ENCODE assay signal across 8 mouse cellular contexts in genomic region chr15:99333676-99334065, GRCm38 (mm10). TPM values are rescaled to one million over a fixed set of nuclear protein-coding genes. Genes with fewer than 3 reads are reported as not detected.
DNase-seq lines count a peak whose midpoint lies in the region; ATAC-seq lines count a peak whose summit lies in the region.

No protein-coding gene starts in this region.

- H3K36me3 ChIP-seq in embryonic facial prominence, embryonic 14.5 days (ENCODE audit: control insufficient read depth, insufficient read depth, low read length), result peaks cover 25% of the 10 kb centered on the region
- H3K36me3 ChIP-seq in liver, embryonic 11.5 days (ENCODE audit: control insufficient read depth, insufficient read depth, low read length), result no peaks in the 10 kb centered on the region

- no peak overlapping the region for H3K4me3 ChIP-seq in embryonic facial prominence, embryonic 14.5 days (ENCODE audit: low read depth, low read length)
- no peak overlapping the region for H3K4me3 ChIP-seq in liver, embryonic 11.5 days (ENCODE audit: low read depth, low read length)

- peaks cover 46% of the 10 kb centered on the region for H3K4me1 ChIP-seq in embryonic facial prominence, embryonic 14.5 days (ENCODE audit: control insufficient read depth, insufficient read depth, low read length)
- H3K4me1 ChIP-seq in liver, embryonic 11.5 days (replicated peaks; ENCODE audit: control insufficient read depth, insufficient read depth, low read length), result peaks cover 62% of the 10 kb centered on the region

- 38% methylated on average over 1 of the region's 3 CpGs for WGBS in embryonic facial prominence, embryonic 14.5 days
- 68% methylated on average over 3 of the region's 3 CpGs for WGBS in liver, embryonic 11.5 days

- H3K27me3 ChIP-seq in embryonic facial prominence, embryonic 14.5 days (replicated peaks; ENCODE audit: control insufficient read depth, insufficient read depth, low read length), result no peaks in the 10 kb centered on the region
- H3K27me3 ChIP-seq in liver, embryonic 11.5 days (replicated peaks; ENCODE audit: control insufficient read depth, insufficient read depth, low read length), result no peaks in the 10 kb centered on the region

- H3K9me3 ChIP-seq in embryonic facial prominence, embryonic 14.5 days (ENCODE audit: control insufficient read depth, low read length), result no peaks in the 10 kb centered on the region
- H3K9me3 ChIP-seq in liver, embryonic 11.5 days (ENCODE audit: control insufficient read depth, low read length), result no peaks in the 10 kb centered on the region

- peak overlapping the region; percentile 97 for H3K27ac ChIP-seq in embryonic facial prominence, embryonic 14.5 days (replicated peaks; ENCODE audit: low read depth, low read length)
- H3K27ac ChIP-seq in liver, embryonic 11.5 days (ENCODE audit: low read depth, low read length), result peak overlapping the region; percentile 94

- peak overlapping the region; percentile 41 for H3K9ac ChIP-seq in embryonic facial prominence, embryonic 14.5 days (ENCODE audit: low read depth, low read length)
- H3K9ac ChIP-seq in liver, embryonic 11.5 days (ENCODE audit: low read depth, low read length), result 0 out of 2 replicates have a peak overlapping the region, but pooled peaks have one; percentile 8

- H3K4me2 ChIP-seq in embryonic facial prominence, embryonic 14.5 days (ENCODE audit: low read depth, low read length), result peak overlapping the region; percentile 25
- peak overlapping the region; percentile 26; the same call in 1 of the 2 replicates for H3K4me2 ChIP-seq in liver, embryonic 11.5 days

- DNase-seq in adrenal gland, adult 2 months, result peak; percentile 35
- no peak for DNase-seq in adrenal gland, postnatal 10 days
- peak; percentile 59 for DNase-seq in embryonic facial prominence, embryonic 14.5 days (ENCODE audit: low spot score)
- DNase-seq in heart, postnatal 4 days, result peak; percentile 79
- no peak for DNase-seq in liver, embryonic 11.5 days (ENCODE audit: low spot score)
- no peak for DNase-seq in Muller cell, postnatal 12 days (ENCODE audit: inconsistent ontology term)
- no peak for DNase-seq in ovary, postnatal 10 days (ENCODE audit: low spot score)
- DNase-seq in layer of hippocampus, postnatal 36 days, result no peak

- ATAC-seq in embryonic facial prominence, embryonic 14.5 days (ENCODE audit: low read depth), result peak; percentile 3; the same call in 1 of the 2 replicates
- no peak for ATAC-seq in liver, embryonic 11.5 days (replicated peaks; ENCODE audit: low FRiP score)

RNA-seq across cellular contexts. Expression of gene Fmnl3, which starts 36.6 kb away (rescaled TPM):
- total RNA-seq in adrenal gland, adult 2 months (2021), result 10 to 100 TPM; 13.9 to 23.6 TPM
- 19.7 and 22.2 TPM in 2 replicates for polyA plus RNA-seq in adrenal gland, adult 2 months (2012; rRNA removed)
- total RNA-seq in adrenal gland, postnatal 10 days (2021), result 10 to 100 TPM; 27.6 to 31.7 TPM
- 18.5 and 21.5 TPM in 2 replicates for polyA plus RNA-seq in embryonic facial prominence, embryonic 14.5 days (2014; fragmentation: Nextera tagmentation; extraction: Ambion mirVana)
- total RNA-seq in heart, postnatal 4 days (2021), result 10 to 100 TPM; 42.6 to 44.4 TPM
- polyA plus RNA-seq in liver, embryonic 11.5 days (2014; fragmentation: Nextera tagmentation; extraction: Ambion mirVana), result 12.8 and 13.3 TPM in 2 replicates
- 1 to 10 TPM; 9.2 to 10.0 TPM for total RNA-seq in layer of hippocampus, postnatal 36 days (2021)

RNA-seq across cellular contexts. Expression of gene Fam186b, which starts 38.0 kb away (rescaled TPM):
- total RNA-seq in adrenal gland, adult 2 months (2021), result 1 to 10 TPM; 1.4 to 3.1 TPM
- 1.1 and 1.6 TPM in 2 replicates for polyA plus RNA-seq in adrenal gland, adult 2 months (2012; rRNA removed)
- total RNA-seq in adrenal gland, postnatal 10 days (2021), result 1 to 10 TPM; 1.5 to 1.9 TPM
- polyA plus RNA-seq in embryonic facial prominence, embryonic 14.5 days (2014; fragmentation: Nextera tagmentation; extraction: Ambion mirVana), result 0.06 and 0.14 TPM in 2 replicates
- total RNA-seq in heart, postnatal 4 days (2021), result under 1 TPM in 1 of 2 experiments, not detected in 1; 0.17 TPM
- 0.08 and 0.09 TPM in 2 replicates for polyA plus RNA-seq in liver, embryonic 11.5 days (2014; fragmentation: Nextera tagmentation; extraction: Ambion mirVana)
- total RNA-seq in layer of hippocampus, postnatal 36 days (2021), result 1 to 10 TPM; 1.1 to 1.6 TPM

RNA-seq across cellular contexts. Expression of gene Prpf40b, which starts 38.8 kb away (rescaled TPM):
- total RNA-seq in adrenal gland, adult 2 months (2021), result 10 to 100 TPM; 38.8 to 41.0 TPM
- 84.1 and 106 TPM in 2 replicates for polyA plus RNA-seq in adrenal gland, adult 2 months (2012; rRNA removed)
- 10 to 100 TPM; 40.4 to 57.2 TPM for total RNA-seq in adrenal gland, postnatal 10 days (2021)
- 40.1 and 42.2 TPM in 2 replicates for polyA plus RNA-seq in embryonic facial prominence, embryonic 14.5 days (2014; fragmentation: Nextera tagmentation; extraction: Ambion mirVana)
- 10 to 100 TPM; 36.5 to 41.4 TPM for total RNA-seq in heart, postnatal 4 days (2021)
- polyA plus RNA-seq in liver, embryonic 11.5 days (2014; fragmentation: Nextera tagmentation; extraction: Ambion mirVana), result 27.7 and 30.5 TPM in 2 replicates
- total RNA-seq in layer of hippocampus, postnatal 36 days (2021), result 10 to 100 TPM; 96.8 to 98.3 TPM

RNA-seq across cellular contexts. Expression of gene Tmbim6, which starts 59.0 kb away (rescaled TPM):
- total RNA-seq in adrenal gland, adult 2 months (2021), result 100 to 1,000 TPM; 549 to 716 TPM
- 1,176 and 1,311 TPM in 2 replicates for polyA plus RNA-seq in adrenal gland, adult 2 months (2012; rRNA removed)
- total RNA-seq in adrenal gland, postnatal 10 days (2021), result 100 to 1,000 TPM; 581 to 642 TPM
- 300 and 310 TPM in 2 replicates for polyA plus RNA-seq in embryonic facial prominence, embryonic 14.5 days (2014; fragmentation: Nextera tagmentation; extraction: Ambion mirVana)
- total RNA-seq in heart, postnatal 4 days (2021), result 100 to 1,000 TPM; 197 to 201 TPM
- polyA plus RNA-seq in liver, embryonic 11.5 days (2014; fragmentation: Nextera tagmentation; extraction: Ambion mirVana), result 256 and 273 TPM in 2 replicates
- 100 to 1,000 TPM; 357 TPM for total RNA-seq in layer of hippocampus, postnatal 36 days (2021)

Comparison
In these comparisons a context has a peak if more than half of its experiments do, and no peak if none do; other contexts are left out.
1. DNase-seq: peak in adrenal gland, adult 2 months (single experiment), embryonic facial prominence, embryonic 14.5 days (single experiment) and heart, postnatal 4 days (single experiment); none in adrenal gland, postnatal 10 days (single experiment), liver, embryonic 11.5 days (single experiment), Muller cell, postnatal 12 days (single experiment), ovary, postnatal 10 days (single experiment) and layer of hippocampus, postnatal 36 days (0 of 2).